In genomic region chr16:93006321-93006984, GRCm38 (mm10) we compare ENCODE assay signal across 8 mouse cellular contexts.
DNase-seq lines count a peak whose midpoint lies in the region; ATAC-seq lines count a peak whose summit lies in the region.

No protein-coding gene starts in this region.

- peak; percentile 57; the same call in 1 of the 2 replicates for ATAC-seq in kidney, embryonic 14.5 days (ENCODE audit: low FRiP score, low TSS enrichment)
- ATAC-seq in midbrain, embryonic 13.5 days = no peak

- peaks cover 50% of the 10 kb centered on the region for H3K27me3 ChIP-seq in embryonic facial prominence, embryonic 10.5 days (replicated peaks; ENCODE audit: low read depth, poor library complexity, severe bottlenecking)
- H3K27me3 ChIP-seq in heart, embryonic 10.5 days (ENCODE audit: insufficient read depth, poor library complexity, severe bottlenecking) = peaks cover 51% of the 10 kb centered on the region
- H3K27me3 ChIP-seq in kidney, embryonic 14.5 days (ENCODE audit: control insufficient read depth, insufficient read depth, low read length) = no peaks in the 10 kb centered on the region; the same call in 1 of the 2 replicates
- H3K27me3 ChIP-seq in midbrain, embryonic 13.5 days = 0 out of 2 replicates have a peak, but pooled peaks cover 4% of the 10 kb centered on the region

- peak overlapping the region; percentile 40 for H3K4me2 ChIP-seq in kidney, embryonic 14.5 days (replicated peaks; ENCODE audit: low read depth, low read length)
- peak overlapping the region; percentile 45 for H3K4me2 ChIP-seq in midbrain, embryonic 13.5 days (replicated peaks)

- 2% methylated on average over 21 of the region's 21 CpGs for WGBS in embryonic facial prominence, embryonic 10.5 days
- whole genome bisulfite sequencing in heart, embryonic 10.5 days = 4% methylated on average over 21 of the region's 21 CpGs
- WGBS in kidney, embryonic 14.5 days = 4% methylated on average over 21 of the region's 21 CpGs
- 3% methylated on average over 21 of the region's 21 CpGs for WGBS in midbrain, embryonic 13.5 days

- H3K36me3 ChIP-seq in embryonic facial prominence, embryonic 10.5 days (replicated peaks) = no peaks in the 10 kb centered on the region
- no peaks in the 10 kb centered on the region for H3K36me3 ChIP-seq in heart, embryonic 10.5 days
- H3K36me3 ChIP-seq in kidney, embryonic 14.5 days (ENCODE audit: control insufficient read depth, insufficient read depth, low read length) = no peaks in the 10 kb centered on the region
- H3K36me3 ChIP-seq in midbrain, embryonic 13.5 days = no peaks in the 10 kb centered on the region

- peaks cover 14% of the 10 kb centered on the region for H3K4me1 ChIP-seq in embryonic facial prominence, embryonic 10.5 days
- peaks cover 2% of the 10 kb centered on the region; the same call in 1 of the 2 replicates for H3K4me1 ChIP-seq in heart, embryonic 10.5 days
- H3K4me1 ChIP-seq in kidney, embryonic 14.5 days (ENCODE audit: control insufficient read depth, insufficient read depth, low read length) = 0 out of 2 replicates have a peak, but pooled peaks cover 3% of the 10 kb centered on the region
- H3K4me1 ChIP-seq in midbrain, embryonic 13.5 days (replicated peaks) = peaks cover 11% of the 10 kb centered on the region

- H3K4me3 ChIP-seq in embryonic facial prominence, embryonic 10.5 days = peak overlapping the region; percentile 40
- peak overlapping the region; percentile 40 for H3K4me3 ChIP-seq in heart, embryonic 10.5 days
- peak overlapping the region; percentile 1; the same call in 1 of the 2 replicates for H3K4me3 ChIP-seq in kidney, embryonic 14.5 days (ENCODE audit: low read length)
- H3K4me3 ChIP-seq in midbrain, embryonic 13.5 days (replicated peaks) = peak overlapping the region; percentile 20

- peak; percentile 40 to 50 for DNase-seq in cerebellum, postnatal 14 days
- DNase-seq in cerebellum, adult 8-10 months = no peak
- peak; percentile 49 for DNase-seq in embryonic facial prominence, embryonic 10.5 days (ENCODE audit: low spot score)
- DNase-seq in heart, embryonic 10.5 days (ENCODE audit: low spot score) = peak; percentile 48
- DNase-seq in thymus, postnatal 4 days = no peak
- DNase-seq in thymus, postnatal 10 days (ENCODE audit: low spot score in 2 of 2) = no peak

- H3K9ac ChIP-seq in kidney, embryonic 14.5 days (ENCODE audit: low read depth, low read length) = no peak overlapping the region
- no peak overlapping the region for H3K9ac ChIP-seq in midbrain, embryonic 13.5 days (replicated peaks)

- H3K27ac ChIP-seq in embryonic facial prominence, embryonic 10.5 days (replicated peaks) = no peak overlapping the region
- H3K27ac ChIP-seq in heart, embryonic 10.5 days = no peak overlapping the region
- H3K27ac ChIP-seq in kidney, embryonic 14.5 days (ENCODE audit: low read depth, low read length) = no peak overlapping the region
- H3K27ac ChIP-seq in midbrain, embryonic 13.5 days = no peak overlapping the region; the same call in 1 of the 2 replicates

- H3K9me3 ChIP-seq in embryonic facial prominence, embryonic 10.5 days = no peaks in the 10 kb centered on the region
- H3K9me3 ChIP-seq in heart, embryonic 10.5 days = no peaks in the 10 kb centered on the region
- no peaks in the 10 kb centered on the region for H3K9me3 ChIP-seq in kidney, embryonic 14.5 days (ENCODE audit: control insufficient read depth, low read length)
- no peaks in the 10 kb centered on the region for H3K9me3 ChIP-seq in midbrain, embryonic 13.5 days

Comparison
In these comparisons a context has a peak if more than half of its experiments do, and no peak if none do; other contexts are left out.
1. DNase-seq: peak in cerebellum, postnatal 14 days (2 of 2), embryonic facial prominence, embryonic 10.5 days (single experiment) and heart, embryonic 10.5 days (single experiment); none in cerebellum, adult 8-10 months (single experiment), thymus, postnatal 4 days (single experiment) and thymus, postnatal 10 days (0 of 2).
2. Peak in every context shown above with its lines, with median percentiles within 50 percentile points of each other: H3K4me3 ChIP-seq.